Mouse (Mus musculus) large intestine, adult 2 months (tissue): ENCODE measurements around the gene Ppp2r2c. TPM values are rescaled to one million over a fixed set of nuclear protein-coding genes. Genes with fewer than 3 reads are reported as not detected.
A peak's percentile ranks its signal among the peaks of the same experiment; 100 is the strongest.
"Not testable (repeated sequence)": the region's sequence is repeated elsewhere in the genome, so short reads cannot be mapped to it uniquely, and the experiment has no call there.

ENCODE experiments used
- DNase-seq: peaks from one replicate; pipeline ENCODE4 v3.0.0-alpha.2; 2012; ENCODE audit warnings: low read depth, low spot score
- WGBS: fragments of 180-500 bp; shearing (Covaris S2); methylation state at CpG from one replicate; pipeline ENCODE4 v1.1.7; 2018; 5-methylcytosine and 5-hydroxymethylcytosine counted together
- polyA plus RNA-seq: library from polyadenylated mRNA; depleted of rRNA; stranded (reverse); fragments of >200 nt; gene quantifications from 2 replicates; pipeline ENCODE4 v1.2.3, GENCODE M21; 2012

The Ppp2r2c gene
- polyA plus RNA-seq, 1 experiment: 0.95 TPM

DNA sequence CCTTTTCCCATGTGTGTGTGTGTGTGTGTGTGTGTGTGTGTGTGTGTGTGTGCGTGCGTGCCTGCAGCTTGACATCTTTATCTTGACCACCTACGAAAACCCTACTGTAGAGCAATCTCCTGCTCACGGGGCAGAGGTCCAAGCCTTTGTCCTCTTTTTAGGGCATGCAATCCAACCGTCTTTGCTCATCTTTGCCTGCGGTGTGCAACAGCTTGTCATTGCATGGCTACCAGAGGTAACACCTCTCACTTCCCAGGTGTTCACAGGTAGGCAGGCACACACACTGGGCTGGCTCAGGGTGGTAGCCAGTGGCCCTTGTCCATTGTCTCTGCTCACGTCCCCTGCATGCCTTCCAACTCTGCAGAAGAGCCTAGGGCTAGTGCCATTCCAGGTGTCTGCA lies 49.7 kb downstream of the Ppp2r2c start:
- no peak for DNase-seq
- 70% methylated on average over 7 of the region's 7 CpGs for WGBS

DNA sequence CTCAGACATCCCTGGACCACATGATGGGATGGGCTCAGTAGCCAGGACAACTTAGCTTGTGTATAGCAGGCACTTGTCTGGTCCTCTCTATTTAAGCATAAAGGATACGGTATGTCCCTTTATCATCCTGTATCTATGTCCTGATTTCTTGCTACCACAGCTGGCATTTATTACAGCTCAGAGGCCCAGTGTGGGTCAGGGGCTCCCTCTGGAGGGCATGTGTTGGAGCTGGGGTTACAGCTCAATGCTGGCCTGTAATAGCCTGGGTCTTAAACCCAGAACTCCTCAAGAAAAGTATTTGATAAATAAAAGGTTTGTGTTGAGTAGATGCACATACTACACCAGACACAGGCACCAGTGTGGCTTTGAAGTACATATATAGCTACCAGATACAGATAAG lies 51.8 kb downstream of the Ppp2r2c start:
- 49% methylated on average over 1 of the region's 1 CpGs for WGBS
- DNase-seq: no peak

DNA sequence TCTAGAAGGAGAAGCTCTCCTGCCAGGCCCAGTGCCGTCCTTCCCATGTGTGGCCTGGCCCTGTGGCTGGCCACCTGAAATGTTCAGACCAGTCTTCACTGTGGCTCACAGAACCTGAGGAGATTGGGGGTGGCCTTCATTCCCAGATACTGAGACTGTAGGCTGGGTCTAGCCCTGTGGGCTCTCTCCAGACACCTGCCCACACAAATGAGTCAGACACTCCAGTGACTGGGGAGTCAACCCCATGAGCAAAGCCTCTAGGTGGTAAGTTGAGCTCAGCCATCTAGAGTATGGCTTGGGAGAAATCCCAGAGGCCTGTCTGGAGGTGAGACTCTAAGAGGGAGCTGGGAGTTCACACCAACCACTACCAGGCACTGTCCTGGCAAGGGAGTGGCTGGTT lies 53.6 kb downstream of the Ppp2r2c start:
- no peak for DNase-seq
- WGBS: 82% methylated on average over 1 of the region's 1 CpGs

DNA sequence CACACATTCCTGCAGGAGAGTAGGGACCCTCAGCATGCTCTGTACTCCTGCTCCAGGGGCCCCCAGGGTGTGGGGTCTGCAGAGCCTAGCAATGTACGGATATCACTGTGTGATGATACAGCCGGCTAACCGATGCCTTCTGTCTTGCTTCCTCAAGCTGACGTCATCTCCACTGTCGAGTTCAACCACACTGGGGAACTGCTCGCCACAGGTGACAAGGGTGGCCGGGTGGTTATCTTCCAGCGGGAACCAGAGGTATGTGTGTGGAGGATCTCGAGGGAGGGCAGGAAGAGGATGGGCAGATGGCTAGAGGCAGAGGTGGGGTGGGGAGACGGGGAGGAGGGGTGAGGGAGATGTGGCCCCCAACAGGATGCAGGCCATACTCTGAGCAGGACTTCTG lies 54.5 kb downstream of the Ppp2r2c start:
- DNase-seq: no peak
- WGBS: 62% methylated on average over 10 of the region's 10 CpGs

DNA sequence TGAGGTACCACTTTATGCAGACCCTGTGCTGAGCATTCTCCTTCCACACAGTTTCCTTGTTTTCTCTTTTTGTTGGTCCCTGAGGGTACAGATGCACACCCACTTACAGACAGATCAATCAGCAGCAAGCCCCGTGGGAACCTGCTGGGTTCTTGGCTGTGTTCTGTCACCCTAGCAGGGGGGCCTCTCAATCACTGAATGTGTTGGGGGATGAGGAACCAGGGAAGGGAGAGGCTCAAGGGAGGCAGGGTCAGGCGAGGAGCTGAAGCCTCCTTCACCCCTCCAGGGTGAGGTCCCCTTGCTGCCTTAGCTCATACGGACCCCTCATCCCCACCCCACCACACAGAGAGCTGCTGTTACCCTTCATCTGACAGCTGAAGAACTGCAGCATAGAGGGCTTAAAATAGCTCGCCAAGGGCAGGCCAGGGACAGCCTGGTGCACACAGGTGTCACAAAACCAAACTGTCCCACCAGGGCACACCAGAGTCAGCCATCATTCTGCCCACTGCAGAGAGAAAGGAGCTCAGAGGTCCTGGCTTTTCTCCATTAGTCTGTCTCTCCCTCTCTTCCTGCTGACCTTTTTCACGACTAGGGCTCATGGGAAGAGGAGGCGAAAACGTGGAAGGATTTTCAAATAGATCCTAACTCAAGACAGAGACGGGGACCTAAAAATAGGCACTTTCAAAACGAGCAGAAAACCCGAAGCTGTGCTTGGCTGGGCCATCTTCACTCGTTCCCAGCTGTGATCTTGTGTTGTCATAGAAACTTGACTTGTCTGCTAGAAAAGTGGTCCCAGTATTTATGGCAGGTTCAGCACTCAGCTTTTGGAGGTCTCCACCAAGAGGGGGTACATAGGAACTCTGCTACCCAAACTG lies 55.8 kb downstream of the Ppp2r2c start:
- 34% methylated on average over 11 of the region's 11 CpGs for WGBS
- no peak for DNase-seq

DNA sequence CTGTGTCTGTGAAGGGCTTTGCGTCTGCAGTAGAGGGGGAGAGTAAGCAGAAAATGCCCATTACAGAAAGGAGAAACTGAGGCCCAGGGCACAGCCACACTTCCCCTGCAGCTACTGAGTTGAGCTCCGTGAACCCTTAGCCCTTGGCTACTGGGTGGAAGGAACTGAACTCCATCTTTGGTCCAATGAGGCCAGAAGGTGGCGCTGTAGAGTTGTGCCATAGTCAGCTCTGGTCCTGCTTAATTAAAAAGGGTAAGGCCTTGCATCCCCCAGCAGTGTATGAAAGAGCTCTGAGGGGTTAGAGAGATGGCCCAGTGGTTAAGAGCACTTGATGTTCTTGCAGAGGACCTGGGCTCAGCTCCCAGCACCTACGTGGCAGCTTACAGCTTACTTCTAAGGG lies 60.4 kb downstream of the Ppp2r2c start:
- WGBS: 48% methylated on average over 4 of the region's 4 CpGs
- no peak for DNase-seq

DNA sequence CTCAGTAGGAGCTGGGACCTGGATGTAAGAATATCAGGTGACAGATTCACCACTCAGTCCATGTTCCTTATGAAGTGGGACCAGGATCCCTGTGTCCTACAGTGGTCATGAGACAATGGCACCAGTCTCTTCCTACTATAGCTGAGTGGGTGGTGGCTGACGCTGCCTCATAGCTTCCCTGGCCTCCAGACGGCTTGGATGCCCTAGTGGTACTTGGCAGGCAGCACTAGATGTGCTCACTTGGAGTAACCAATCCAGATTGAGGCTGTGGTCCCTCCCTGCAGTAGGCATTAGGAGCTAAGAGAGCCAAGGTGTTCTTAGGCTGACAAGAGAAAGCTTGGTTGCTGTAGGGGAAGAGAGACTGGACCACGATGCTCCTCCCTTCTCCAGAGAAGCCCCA lies 61.1 kb downstream of the Ppp2r2c start:
- no peak for DNase-seq
- 59% methylated on average over 3 of the region's 3 CpGs for WGBS

DNA sequence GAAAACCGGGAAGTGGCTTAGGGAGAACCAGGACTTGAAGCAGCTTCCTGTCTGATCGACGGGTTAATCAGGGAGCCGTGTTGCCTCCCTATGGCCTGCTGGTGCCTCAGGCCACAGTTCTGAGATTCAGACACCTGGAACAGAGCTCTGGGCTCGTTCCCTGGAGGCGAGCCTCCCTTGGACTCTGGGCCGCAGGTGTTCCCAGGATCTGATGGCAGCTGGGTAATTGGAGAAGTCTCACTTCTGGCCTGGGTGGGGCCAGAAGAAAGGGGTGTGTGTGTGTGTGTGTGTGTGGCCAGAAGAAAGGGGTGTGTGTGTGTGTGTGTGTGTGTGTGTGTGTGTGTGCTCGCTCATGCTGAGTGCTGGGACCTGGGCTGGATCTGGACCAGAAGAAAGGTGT lies 65.1 kb downstream of the Ppp2r2c start:
- no peak for DNase-seq

DNA sequence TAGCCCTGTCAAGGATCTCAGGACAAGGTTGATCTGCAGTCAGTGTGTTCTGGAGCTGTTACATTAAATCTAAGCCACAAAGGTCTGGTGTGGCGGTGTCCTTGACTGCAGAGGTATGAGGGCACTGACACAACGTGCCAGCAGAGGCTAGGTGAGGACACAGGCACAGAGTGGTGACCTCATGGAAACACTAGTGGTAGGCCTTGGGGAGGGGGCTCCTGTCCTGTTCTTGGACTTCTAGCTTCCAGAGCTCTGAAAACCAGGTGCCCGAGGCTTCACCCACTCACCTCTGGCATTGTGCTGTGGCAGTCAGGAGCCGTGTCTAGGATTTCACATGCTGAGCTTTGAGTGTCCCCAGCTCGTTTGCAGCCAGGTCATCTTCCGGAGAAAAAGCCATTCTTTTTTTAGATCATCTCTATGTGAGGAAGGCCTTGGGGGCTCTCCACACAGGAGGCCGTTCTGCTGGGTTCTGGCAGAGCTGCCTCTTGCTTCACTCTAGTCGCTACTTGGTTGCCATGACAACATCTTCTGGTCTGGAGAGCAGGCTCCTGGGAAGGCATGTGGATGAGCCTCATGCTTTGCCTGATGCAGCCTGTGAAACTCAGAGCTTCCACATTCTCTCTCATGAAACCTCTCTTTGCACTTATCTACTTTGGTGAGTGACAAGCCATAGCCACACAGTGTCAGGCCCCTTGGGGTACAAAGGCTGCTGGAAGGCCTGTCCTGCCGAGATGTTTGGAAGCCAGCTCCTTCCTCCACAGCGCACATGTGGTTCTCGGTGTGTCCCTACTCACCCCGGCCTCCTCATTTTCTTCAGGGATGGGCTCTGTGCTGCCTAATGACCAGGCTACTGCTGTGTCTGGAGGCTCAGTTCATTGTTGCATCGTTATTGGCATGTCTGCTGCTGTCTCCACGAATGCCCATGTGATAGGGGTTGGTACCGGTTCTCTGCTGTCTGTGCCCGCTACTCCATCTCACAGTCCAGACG lies 67.5 kb downstream of the Ppp2r2c start:
- no peak for DNase-seq
- 67% methylated on average over 17 of the region's 17 CpGs for WGBS

More for the DNA sequence above, 65.1 kb downstream of the Ppp2r2c start:
- WGBS: 17% methylated on average over 8 of the region's 8 CpGs

DNA sequence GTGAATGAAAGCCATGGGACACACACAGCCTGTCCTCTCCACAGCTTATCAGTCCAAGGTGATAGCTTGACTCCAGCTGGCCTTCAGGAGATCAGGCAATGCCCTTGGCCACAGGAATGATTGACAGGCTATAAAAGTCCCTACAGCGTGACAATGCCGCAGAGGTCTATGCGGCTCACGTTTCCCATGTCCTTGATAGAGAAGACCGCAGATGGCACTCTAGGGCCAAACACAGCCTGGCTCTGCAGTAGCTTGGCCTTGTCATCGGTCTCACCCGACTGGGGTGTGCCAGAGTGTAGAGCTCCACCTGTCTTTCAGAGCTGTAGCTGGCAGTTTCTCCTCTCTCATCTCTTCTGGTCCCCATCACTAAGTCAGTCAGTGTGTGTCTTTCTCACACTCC lies 68.2 kb downstream of the Ppp2r2c start:
- 31% methylated on average over 7 of the region's 7 CpGs for WGBS
- DNase-seq: no peak

DNA sequence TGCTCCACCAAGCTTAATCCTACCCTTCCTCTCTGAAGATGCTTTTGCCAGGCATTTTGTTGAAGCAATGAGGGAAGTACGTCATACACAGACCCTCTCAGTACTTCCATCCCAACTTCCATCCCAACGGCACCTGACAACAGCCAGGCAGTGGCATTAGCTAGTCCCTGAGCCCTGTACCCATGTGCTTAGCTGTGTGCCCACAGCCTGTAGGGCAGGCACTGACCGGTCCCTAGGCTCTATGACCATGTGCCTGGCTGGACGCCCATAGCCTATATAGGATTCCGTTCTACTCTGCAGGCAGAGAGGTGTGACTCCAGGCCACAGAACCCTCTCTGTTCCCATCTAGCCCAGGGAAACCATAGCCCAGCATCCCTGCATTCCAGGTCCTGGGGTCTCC lies 69.7 kb downstream of the Ppp2r2c start:
- DNase-seq: no peak
- WGBS: 86% methylated on average over 5 of the region's 5 CpGs

DNA sequence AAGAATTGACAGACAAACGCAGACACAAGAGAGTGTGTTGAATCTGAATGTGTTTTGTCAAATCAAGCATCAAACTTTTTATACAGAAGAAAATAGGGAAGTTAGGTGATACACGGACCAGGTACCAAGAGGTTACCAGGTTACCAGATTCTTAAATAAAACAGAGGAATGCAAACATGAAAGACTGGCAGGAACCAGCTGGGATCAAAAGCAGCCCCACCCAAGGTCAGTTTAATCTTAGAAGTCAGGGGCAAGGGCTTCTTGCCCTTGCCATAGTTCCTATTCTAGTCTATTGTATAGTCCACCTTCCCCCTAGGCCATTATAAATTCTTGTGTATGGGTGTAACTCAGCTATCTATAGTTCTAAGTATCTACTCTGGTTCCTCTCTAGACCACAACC lies 70.7 kb downstream of the Ppp2r2c start:
- WGBS: 41% methylated on average over 2 of the region's 2 CpGs

DNA sequence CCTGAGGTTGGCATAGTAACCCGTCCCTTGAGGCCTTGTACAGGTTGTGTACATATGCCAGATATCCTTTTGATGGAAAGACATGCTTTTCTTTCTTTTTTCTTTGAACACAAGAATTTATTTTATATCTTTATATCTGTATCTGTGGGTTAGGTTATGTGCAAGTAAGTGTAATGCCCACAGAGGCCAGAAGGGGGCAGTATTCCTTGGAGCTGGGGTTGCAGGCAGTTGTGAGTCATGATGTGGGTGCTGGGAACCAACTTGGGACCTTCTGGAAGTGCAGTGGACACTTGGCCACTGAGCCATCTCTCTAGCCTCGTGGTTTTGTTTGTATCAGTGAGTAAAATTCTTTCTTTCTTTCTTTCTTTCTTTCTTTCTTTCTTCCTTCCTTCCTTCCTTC lies 74.1 kb downstream of the Ppp2r2c start:
- 81% methylated on average over 2 of the region's 2 CpGs for WGBS
- no peak for DNase-seq

More for the DNA sequence above, 70.7 kb downstream of the Ppp2r2c start:
- DNase-seq: not testable (repeated sequence)

DNA sequence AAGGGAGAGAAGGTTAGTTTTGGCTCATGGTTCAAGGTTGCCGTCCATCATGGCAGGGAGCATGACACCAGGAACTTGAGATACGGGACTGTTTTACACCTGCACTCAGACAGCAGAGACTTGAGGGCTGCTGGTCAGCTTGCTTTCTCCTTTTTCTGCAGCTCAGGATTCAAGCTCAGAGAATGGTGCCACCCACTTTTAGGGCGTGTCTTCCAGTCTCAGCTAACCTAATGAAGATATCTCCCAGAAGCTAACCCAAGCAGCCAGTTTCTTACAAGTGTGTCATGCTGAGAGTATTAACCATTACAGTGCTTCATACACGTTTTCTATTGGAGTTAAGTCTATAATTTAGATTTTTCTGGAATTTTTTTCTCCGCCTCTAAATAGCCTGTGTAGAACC lies 76.2 kb downstream of the Ppp2r2c start:
- no peak for DNase-seq
- WGBS: 44% methylated on average over 5 of the region's 5 CpGs

DNA sequence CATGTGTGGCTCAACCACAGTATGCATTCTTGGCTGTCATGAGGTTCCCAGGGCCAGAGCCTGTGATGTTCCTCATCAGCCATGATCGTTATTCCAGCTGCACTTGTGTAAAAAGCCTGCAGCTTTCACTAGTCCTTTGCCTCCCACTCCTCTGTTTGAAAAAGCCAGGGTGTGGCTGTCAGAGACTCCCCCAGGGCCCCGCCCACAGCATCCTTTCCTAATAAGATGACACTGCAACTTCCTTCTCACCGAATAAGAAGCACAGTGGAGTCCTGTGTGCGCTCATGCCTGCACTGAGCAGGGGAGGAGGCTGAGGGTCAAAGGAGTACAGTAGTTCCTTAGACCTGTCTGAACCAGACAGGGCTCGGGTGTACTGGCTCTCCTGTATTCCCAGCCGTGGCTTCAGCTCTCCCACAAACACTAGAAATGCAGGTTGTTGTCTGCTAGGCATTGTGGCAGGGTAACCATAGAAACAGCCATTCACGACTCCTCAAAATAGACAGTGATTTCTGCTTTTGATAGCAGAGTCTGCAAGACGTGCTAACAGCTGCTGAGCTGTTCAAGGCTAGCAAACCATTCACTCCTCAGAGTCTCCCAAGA lies 76.9 kb downstream of the Ppp2r2c start:
- 38% methylated on average over 8 of the region's 8 CpGs for WGBS
- DNase-seq: no peak

DNA sequence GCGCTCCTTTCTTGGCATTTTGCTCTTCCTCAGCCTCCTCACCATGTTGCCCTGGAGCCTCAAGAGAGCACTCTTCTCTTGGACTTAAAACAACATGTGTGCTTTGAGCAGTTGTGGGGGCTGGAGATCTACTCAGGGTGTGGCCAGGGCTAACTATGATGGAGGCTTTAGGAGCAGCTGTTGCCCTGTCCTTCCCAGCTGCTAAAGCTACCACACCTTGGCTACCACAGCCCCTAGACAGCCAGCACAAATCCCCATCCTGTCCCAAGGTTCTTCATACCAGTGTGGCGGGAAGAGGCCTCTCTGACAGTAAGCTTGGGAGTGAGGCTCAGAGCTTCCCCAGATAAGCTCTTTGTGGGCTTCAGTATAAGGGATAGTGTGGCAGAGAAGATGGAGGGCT lies 77.4 kb downstream of the Ppp2r2c start:
- DNase-seq: no peak
- 80% methylated on average over 2 of the region's 2 CpGs for WGBS

DNA sequence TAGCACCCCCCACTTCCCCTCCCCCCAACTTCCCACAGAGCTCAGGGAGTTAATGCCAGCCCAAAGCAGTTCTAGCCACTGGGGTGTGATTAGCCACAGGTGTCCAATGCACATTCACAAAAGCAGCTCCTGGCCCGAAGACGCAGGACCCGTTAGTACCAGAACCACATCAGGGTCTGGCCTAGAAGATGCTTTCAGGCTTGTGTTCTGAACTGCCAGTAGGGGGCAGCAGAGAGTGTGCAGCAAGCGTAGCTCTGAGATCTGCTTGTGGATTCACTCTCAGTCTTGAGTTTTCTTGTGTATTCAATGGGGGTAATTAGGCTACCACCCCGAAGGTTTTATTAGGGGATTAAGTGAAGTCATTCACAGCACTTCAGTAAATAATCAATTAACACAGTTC lies 78.1 kb downstream of the Ppp2r2c start:
- 7% methylated on average over 5 of the region's 5 CpGs for WGBS
- DNase-seq: peak; percentile 19

DNA sequence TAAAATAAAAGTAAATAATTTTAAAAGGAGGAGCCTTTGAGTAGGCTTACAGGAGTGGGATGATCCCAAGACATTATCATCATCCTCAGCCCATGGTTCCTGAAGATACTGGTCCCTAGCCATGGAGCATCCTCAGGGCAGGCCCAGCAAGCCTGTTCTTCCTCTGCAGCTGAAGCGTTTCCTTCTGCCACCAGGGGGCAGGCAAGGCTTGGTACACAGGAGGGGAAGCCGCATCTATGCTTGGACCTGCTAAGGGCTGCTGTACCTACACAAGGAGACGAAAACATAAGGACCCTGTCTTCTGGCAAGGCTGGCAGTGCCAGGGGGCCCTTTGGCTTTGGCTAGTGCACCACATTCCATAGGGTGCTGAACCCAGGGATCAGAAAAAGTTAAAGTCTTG lies 80.5 kb downstream of the Ppp2r2c start:
- WGBS: 4% methylated on average over 3 of the region's 3 CpGs

DNA sequence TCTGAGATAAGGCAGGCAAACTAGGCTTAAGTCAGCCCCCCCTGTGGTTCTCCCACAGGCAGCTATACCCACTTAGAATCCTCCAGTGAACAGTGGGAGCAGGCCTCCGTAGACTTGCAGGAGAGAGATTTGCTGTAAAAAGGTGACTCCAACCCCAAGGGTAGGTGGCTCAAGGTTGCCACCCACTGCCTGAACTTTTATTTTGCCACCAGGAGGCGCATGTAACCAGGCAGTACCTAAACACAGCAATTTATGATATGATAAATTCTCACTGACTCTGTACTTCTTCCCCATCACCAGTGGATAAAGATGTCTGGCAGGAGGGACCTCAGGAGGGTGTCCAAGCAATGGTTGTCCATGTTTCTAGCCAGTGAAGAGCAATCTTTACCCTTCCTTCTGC lies 82.6 kb downstream of the Ppp2r2c start:
- no peak for DNase-seq
- WGBS: 35% methylated on average over 2 of the region's 2 CpGs

More for the DNA sequence above, 80.5 kb downstream of the Ppp2r2c start:
- no peak for DNase-seq

DNA sequence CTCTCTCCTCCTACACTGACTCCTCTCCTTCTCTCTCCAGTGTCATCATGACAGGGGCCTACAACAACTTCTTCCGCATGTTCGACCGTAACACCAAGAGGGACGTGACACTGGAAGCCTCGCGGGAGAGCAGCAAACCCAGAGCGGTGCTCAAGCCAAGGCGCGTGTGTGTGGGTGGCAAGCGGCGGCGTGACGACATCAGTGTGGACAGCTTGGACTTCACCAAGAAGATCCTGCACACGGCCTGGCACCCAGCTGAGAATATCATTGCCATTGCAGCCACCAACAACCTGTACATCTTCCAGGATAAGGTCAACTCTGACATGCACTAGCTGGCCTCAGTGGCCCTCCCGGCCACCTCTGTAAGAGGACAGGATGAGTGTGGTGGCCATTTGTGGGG lies 84.0 kb downstream of the Ppp2r2c start:
- no peak for DNase-seq
- 91% methylated on average over 15 of the region's 15 CpGs for WGBS
